Mouse (Mus musculus) urinary bladder, adult 18-20 months (tissue): ENCODE measurements around the gene Map3k4.
A peak's percentile ranks its signal among the peaks of the same experiment; 100 is the strongest.

Experiments used
- DNase-seq, 2 experiments: peaks; one replicate each; pipeline ENCODE4 v3.0.0; 2022; ENCODE audit warnings: low spot score in 2 of 2, mixed read lengths in 2 of 2

Gene Map3k4

DNA sequence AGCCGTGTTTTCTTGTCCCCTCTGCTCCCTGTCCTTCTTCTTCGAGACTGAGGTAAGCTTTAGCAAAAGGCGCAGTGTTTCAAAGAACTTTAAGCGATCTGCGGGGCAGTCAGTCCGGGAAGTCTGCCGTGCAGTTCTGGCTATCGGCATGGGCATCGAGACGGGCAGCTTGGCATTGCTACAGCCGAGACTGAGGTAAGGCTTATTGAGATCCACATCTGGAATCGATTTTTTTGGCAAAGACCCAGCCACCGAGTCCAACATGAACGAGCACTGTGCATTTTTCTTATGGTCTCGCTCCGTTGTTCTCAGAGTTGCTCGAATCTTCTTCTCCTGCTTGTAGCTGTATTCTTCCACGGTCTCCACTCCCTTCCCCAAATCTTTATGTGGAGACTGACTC lies 46.8 kb downstream of the Map3k4 start:
- DNase-seq: no peak

GRCm38 (mm10) chr17:12268538-12268937 lies 50.1 kb downstream of the Map3k4 start:
- no peak for DNase-seq

GRCm38 (mm10) chr17:12268091-12268490 lies 50.5 kb downstream of the Map3k4 start:
- DNase-seq: no peak

- DNase-seq: peak in 1 of 2 experiments; percentile 27
These were observed 52.3 kb downstream of the Map3k4 start for GRCm38 (mm10) chr17:12265969-12266925.

- DNase-seq: no peak
These were observed 54.3 kb downstream of the Map3k4 start for GRCm38 (mm10) chr17:12264293-12264692.

DNA sequence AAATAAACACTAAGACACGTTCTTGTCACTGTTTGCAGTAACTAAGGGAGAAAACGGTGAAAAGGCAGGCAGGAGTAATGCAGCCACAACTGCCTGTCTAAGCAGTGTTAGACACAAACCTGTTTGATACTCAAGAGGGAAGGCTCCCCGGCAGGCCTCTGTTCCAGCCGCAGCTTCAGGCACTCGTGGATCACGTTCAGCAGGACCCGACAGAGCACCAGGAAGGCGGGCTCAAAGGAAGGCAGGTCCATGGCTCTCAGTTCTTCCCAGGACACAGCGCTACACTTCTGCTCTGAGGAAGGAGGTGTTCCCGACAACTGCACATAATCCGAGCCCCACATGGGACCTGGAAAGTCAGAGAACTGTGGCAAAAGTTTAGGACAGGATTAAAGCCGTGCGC lies 54.8 kb downstream of the Map3k4 start:
- no peak for DNase-seq

DNA sequence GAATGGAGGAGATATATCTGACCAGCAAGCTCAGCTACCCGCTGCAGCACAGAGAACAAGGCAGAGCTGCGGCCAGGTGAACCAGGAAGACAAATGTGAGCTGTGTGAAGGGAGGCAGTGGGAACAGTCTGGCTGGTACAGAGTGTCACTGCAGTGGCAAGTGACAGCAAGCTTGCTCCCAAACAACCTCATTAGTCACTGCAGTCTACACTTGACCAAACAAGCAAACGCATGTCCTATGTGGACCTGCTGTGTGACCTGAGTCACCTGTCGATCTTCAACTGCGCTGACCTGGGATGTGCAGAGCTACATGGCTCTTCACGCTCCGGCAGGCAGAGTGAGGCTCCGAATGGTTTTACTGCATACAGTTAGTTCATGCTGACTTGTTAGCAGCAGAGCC lies 55.7 kb downstream of the Map3k4 start:
- DNase-seq: peak; percentile 43 to 73

DNA sequence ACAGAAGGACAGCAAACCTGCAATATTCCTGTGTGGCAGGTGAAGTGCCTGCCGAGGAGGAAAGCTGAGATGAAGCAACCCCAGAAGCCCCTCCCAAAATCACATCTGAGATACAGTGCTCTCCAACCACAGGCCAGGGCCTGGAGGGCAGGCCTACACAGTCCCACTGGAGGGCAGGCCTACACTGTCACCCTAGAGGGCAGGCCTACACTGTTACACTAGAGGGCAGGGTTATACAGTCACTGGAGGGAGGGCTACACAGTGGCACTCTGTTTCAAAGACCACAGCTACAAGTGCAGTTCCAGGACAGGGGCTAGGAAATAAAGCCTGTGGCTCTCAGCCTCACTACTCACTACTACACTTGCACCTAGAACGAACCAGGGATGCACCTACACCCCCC lies 56.7 kb downstream of the Map3k4 start:
- DNase-seq: no peak

- no peak for DNase-seq
These were observed 57.2 kb downstream of the Map3k4 start for GRCm38 (mm10) chr17:12261376-12261775.

DNA sequence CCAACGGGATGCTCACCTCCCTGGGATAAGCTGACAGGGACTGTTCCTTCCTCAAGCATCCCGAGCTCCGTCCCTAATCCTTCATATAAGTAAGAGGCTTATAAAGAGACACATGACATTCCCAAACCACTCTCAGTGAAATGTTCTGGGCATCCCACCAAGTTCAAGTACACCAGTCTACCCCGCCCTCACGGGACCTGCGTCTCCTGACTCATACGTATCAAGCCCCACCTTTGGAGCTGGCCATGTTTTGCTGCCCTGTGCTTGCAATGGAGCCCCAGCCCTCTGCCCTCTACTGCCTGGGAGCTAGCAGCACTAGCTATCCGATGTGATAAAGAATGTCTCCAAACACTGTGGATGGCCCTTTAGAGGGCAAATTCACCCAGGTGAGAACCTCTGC lies 58.6 kb downstream of the Map3k4 start:
- DNase-seq: no peak

DNA sequence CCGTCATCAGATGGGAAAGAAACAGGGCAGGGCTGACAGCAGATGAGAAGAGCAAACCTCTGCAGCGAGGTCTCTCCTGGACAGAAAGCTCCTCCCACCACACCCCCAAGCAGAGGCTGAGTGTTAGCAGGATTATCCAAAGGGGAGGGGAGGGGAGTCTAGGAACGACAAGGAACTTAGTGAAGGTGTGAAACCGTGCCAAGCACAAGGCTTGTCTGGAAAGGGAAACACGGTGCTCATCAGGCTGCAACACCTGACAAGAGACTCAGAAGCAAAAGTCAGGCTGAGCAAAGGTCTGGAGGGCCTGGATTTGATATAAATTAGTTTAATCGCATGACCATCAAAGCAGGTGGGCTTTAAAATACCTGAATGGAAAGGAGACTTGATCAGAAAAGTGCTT lies 60.1 kb downstream of the Map3k4 start:
- no peak for DNase-seq

DNA sequence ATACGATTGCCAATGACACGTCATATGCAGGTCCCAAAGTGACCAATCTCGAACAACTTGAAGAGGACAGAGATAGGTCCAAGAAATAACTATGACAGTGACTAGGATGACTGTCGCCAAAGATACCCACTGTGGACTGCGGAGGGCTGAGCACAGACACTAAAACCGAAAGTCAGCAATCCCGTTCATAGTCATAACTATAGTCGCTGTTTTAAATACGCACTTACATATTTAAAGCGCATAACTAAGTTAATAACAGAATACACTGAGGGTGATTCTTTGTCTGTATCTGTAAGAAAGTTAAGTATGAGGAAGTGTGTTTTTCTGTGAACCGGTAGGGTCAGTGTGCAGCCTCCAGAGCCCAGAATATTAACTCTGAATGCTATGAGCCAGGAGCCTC lies 62.5 kb downstream of the Map3k4 start:
- no peak for DNase-seq

DNA sequence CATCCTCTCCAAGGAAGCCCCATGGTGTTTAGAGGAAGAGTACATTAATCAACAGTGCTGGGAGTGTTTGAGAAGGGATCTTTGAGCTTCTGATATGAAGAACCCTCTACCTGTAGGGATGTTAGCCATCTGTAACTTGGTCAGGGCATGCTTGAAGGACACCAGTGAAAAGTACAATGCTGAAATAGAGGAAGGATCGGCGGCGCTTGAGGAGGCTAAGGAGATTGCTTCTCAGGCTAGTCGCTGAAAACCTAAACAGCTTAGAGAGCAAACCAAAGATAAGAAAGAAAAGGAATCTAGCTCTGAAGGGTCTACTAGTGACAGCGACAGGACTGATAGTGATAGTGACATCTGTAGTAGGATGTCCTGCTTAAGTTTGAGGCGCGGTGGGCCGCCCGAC lies 68.0 kb downstream of the Map3k4 start:
- no peak for DNase-seq

- no peak for DNase-seq
These were observed 68.7 kb downstream of the Map3k4 start for GRCm38 (mm10) chr17:12249783-12250504.

DNA sequence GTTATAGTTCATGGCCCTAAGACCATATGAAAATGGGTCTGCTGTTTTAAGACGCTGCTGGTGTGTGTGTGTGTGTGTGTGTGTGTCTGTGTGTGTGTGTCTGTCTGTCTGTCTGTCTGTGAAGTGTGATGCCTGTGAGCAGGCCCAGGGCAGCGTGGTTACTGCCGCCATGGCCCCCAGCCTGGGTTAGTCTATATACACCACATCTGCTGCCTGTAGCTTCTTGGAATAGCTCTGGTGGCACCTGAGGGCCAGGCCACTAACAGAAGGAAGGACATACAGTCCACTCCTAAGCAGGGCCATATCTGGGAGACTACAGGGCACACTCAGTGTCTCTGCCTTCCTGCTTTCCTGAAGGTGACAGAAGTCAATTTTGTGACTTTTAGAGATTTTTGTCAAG lies 77.9 kb downstream of the Map3k4 start:
- no peak for DNase-seq

DNA sequence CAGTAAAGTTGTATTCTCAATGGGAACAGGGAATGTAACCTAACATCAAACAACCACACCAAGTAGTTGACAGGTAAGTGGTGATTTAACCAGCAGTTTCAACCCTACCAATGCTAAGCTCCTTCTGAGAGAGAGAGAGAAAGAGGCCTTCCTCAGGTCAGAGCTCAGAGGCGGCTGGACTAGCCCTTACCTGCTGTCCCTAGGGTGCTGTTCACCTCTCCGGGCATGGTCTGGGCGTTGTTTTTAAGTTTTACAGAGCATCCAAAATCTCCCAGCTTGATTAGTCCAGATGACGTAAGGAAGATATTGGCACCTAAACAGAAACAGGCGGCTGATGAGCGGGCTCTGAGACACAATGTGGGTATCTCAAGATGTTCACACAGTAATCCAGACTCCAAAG lies 85.9 kb downstream of the Map3k4 start:
- DNase-seq: no peak

GRCm38 (mm10) chr17:12231087-12231486 lies 87.5 kb downstream of the Map3k4 start:
- DNase-seq: no peak

- DNase-seq: no peak
These were observed 88.4 kb downstream of the Map3k4 start for GRCm38 (mm10) chr17:12230167-12230566.

- DNase-seq: no peak
These were observed 88.8 kb downstream of the Map3k4 start for GRCm38 (mm10) chr17:12229756-12230155.

DNA sequence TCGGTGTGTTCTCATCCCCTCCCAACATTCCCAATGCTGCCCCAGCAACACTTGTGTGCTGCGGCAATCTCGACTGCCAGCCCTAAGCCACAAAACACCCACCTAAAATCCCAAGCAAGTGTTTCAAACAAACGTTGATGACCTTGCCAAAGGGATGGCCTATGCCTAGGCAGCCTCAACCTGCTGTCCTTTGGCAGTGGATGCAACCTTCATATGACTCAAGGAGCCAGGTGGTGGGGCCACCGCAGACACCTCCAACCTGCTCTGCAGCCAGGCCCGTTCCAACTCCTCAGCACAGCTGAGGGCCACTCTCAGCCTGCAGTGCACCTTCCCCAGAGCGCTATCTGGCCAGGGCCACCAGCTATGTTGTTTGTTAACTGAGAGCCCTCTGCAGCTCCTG lies 90.1 kb downstream of the Map3k4 start:
- DNase-seq: no peak

DNA sequence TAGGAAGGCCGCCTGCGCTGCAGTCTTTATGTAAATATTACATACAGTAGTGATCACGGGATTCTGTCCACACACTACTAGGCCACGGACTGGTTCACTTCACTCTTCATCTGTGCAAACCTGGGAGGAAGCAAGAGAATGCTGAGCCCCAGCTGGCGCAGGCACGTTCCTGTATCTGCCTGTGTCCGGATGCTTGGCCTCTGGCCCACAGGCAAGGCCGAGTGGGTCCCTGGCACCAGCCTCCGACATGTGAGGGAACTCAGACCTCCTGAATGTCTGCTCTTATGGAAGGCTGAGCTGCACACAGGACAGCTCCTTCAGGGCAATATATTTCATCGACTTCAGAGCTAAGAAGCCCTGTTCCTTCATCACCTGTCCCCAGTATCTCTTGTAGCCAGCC lies 90.6 kb downstream of the Map3k4 start:
- no peak for DNase-seq

- no peak for DNase-seq
These were observed 92.0 kb downstream of the Map3k4 start for GRCm38 (mm10) chr17:12226551-12226950.

GRCm38 (mm10) chr17:12225227-12225626 lies 93.4 kb downstream of the Map3k4 start:
- no peak for DNase-seq
